Mouse (Mus musculus) brown adipose tissue, adult 24 weeks (tissue): ENCODE results near the gene Acsm2. TPM values are rescaled to one million over a fixed set of nuclear protein-coding genes. Genes with fewer than 3 reads are reported as not detected.

Experiments
- H3K27ac ChIP-seq: fragments of 200-500 bp; replicated peaks from 2 replicates; pipeline ENCODE4 v1.5.1; 2012; ENCODE audit warnings: low read depth, mild to moderate bottlenecking, low read length
- H3K4me1 ChIP-seq: fragments of 200-500 bp; 2 replicates; pipeline ENCODE4 v1.6.1; 2012; ENCODE audit warnings: low read length, mixed read lengths; ENCODE audit not compliant: control insufficient read depth, insufficient read depth, insufficient read length
- H3K4me3 ChIP-seq: fragments of 200-500 bp; 2 replicates; pipeline ENCODE4 v1.5.1; 2012; ENCODE audit warnings: low read depth, mild to moderate bottlenecking, low read length, moderate library complexity; ENCODE audit not compliant: insufficient read depth
- polyA plus RNA-seq: library from polyadenylated mRNA; stranded (reverse); fragments of >200 nt; gene quantifications from 2 replicates; pipeline ENCODE4 v1.2.4, GENCODE M21; 2012; ENCODE audit not compliant: missing spikeins, insufficient read depth, insufficient read length

Acsm2 gene
- not detected in 2 replicates for polyA plus RNA-seq

- H3K27ac ChIP-seq = no peak within 1 kb of the TSS
Measured at GRCm38 (mm10) chr7:119554040-119554439, at the start of gene Acsm2. Gene Acsm2, plus strand, starts transcription at chr7:119554340.

GRCm38 (mm10) chr7:119511143-119511542 is 43.0 kb upstream of the Acsm2 start:
- H3K4me1 ChIP-seq = no peaks in the 10 kb centered on the region
- H3K27ac ChIP-seq = no peak overlapping the region
- H3K4me3 ChIP-seq = no peak overlapping the region

More at GRCm38 (mm10) chr7:119554040-119554439, at the start of gene Acsm2:
- H3K4me1 ChIP-seq = no peaks in the 10 kb centered on the region
- H3K4me3 ChIP-seq = no peak within 1 kb of the TSS

- Histone ChIP-seq H3K4me1 (no peaks in the 10 kb centered on the region), H3K4me3 (no peak overlapping the region), H3K27ac (no peak overlapping the region)
Measured at GRCm38 (mm10) chr7:119513056-119513455, 41.1 kb upstream of the Acsm2 start.

GRCm38 (mm10) chr7:119515492-119516271 is 38.5 kb upstream of the Acsm2 start:
- H3K4me3 ChIP-seq = no peak overlapping the region
- no peaks in the 10 kb centered on the region for H3K4me1 ChIP-seq

GRCm38 (mm10) chr7:119516272-119516558 is 37.9 kb upstream of the Acsm2 start:
- Histone ChIP-seq H3K4me1 (no peaks in the 10 kb centered on the region), H3K27ac (no peak overlapping the region), H3K4me3 (no peak overlapping the region)

More at GRCm38 (mm10) chr7:119515492-119516271, 38.5 kb upstream of the Acsm2 start:
- H3K27ac ChIP-seq = no peak overlapping the region

GRCm38 (mm10) chr7:119519163-119519562 is 35.0 kb upstream of the Acsm2 start, which contains the start of gene Acsm5:
Gene Acsm5, plus strand, starts transcription at chr7:119519463.
- H3K27ac ChIP-seq = no peak within 1 kb of the TSS
- no peaks in the 10 kb centered on the region for H3K4me1 ChIP-seq
- no peak within 1 kb of the TSS for H3K4me3 ChIP-seq

GRCm38 (mm10) chr7:119519654-119520053 is 34.5 kb upstream of the Acsm2 start:
- Histone ChIP-seq H3K4me3 (no peak overlapping the region), H3K27ac (no peak overlapping the region), H3K4me1 (no peaks in the 10 kb centered on the region)

- Histone ChIP-seq H3K27ac (no peak overlapping the region), H3K4me3 (no peak overlapping the region), H3K4me1 (no peaks in the 10 kb centered on the region)
Measured at GRCm38 (mm10) chr7:119521816-119522215, 32.3 kb upstream of the Acsm2 start.

GRCm38 (mm10) chr7:119522385-119522784 is 31.8 kb upstream of the Acsm2 start:
- H3K4me3 ChIP-seq = no peak overlapping the region
- no peak overlapping the region for H3K27ac ChIP-seq
- no peaks in the 10 kb centered on the region; the same call in 1 of the 2 replicates for H3K4me1 ChIP-seq

GRCm38 (mm10) chr7:119523389-119523788 is 30.8 kb upstream of the Acsm2 start, which contains the start of gene Pdilt:
Gene Pdilt, minus strand, starts transcription at chr7:119523489.
- Histone ChIP-seq H3K4me1 (no peaks in the 10 kb centered on the region; the same call in 1 of the 2 replicates), H3K27ac (no peak within 1 kb of the TSS), H3K4me3 (no peak within 1 kb of the TSS)

- H3K4me1 ChIP-seq = no peaks in the 10 kb centered on the region; the same call in 1 of the 2 replicates
- H3K4me3 ChIP-seq = no peak overlapping the region
- no peak overlapping the region for H3K27ac ChIP-seq
Measured at GRCm38 (mm10) chr7:119525881-119526281, 28.3 kb upstream of the Acsm2 start.

GRCm38 (mm10) chr7:119526486-119526885 is 27.7 kb upstream of the Acsm2 start:
- H3K27ac ChIP-seq = peak overlapping the region; percentile 42; the same call in 1 of the 2 replicates
- H3K4me1 ChIP-seq = no peaks in the 10 kb centered on the region; the same call in 1 of the 2 replicates
- H3K4me3 ChIP-seq = no peak overlapping the region; the same call in 1 of the 2 replicates

- Histone ChIP-seq H3K4me1 (no peaks in the 10 kb centered on the region; the same call in 1 of the 2 replicates), H3K4me3 (no peak overlapping the region), H3K27ac (no peak overlapping the region)
Measured at GRCm38 (mm10) chr7:119527135-119527534, 27.0 kb upstream of the Acsm2 start.

- Histone ChIP-seq H3K4me1 (no peaks in the 10 kb centered on the region; the same call in 1 of the 2 replicates), H3K4me3 (no peak overlapping the region), H3K27ac (no peak overlapping the region)
Measured at GRCm38 (mm10) chr7:119527548-119527947, 26.6 kb upstream of the Acsm2 start.

- no peak overlapping the region for H3K4me3 ChIP-seq
- H3K27ac ChIP-seq = no peak overlapping the region
- no peaks in the 10 kb centered on the region; the same call in 1 of the 2 replicates for H3K4me1 ChIP-seq
Measured at GRCm38 (mm10) chr7:119528617-119529016, 25.5 kb upstream of the Acsm2 start.

GRCm38 (mm10) chr7:119532924-119533323 is 21.2 kb upstream of the Acsm2 start:
- H3K4me3 ChIP-seq = no peak overlapping the region
- no peak overlapping the region for H3K27ac ChIP-seq
- H3K4me1 ChIP-seq = no peaks in the 10 kb centered on the region
